Mouse (Mus musculus) erythroblast, embryonic 14.5 days (primary cell): Measurements from ENCODE around the gene Amph. TPM values are rescaled to one million over a fixed set of nuclear protein-coding genes. Genes with fewer than 3 reads are reported as not detected.

Experiments used
- H3K27me3 ChIP-seq: 2 replicates; pipeline ENCODE4 v1.6.1; 2012; ENCODE audit warnings: inconsistent platforms; ENCODE audit not compliant: control insufficient read depth
- H3K36me3 ChIP-seq: 2 replicates; pipeline ENCODE4 v1.6.1; 2012; ENCODE audit warnings: mild to moderate bottlenecking, inconsistent platforms; ENCODE audit not compliant: control insufficient read depth
- H3K4me1 ChIP-seq: 2 replicates; pipeline ENCODE4 v1.6.1; 2012; ENCODE audit warnings: inconsistent platforms; ENCODE audit not compliant: control insufficient read depth
- H3K4me3 ChIP-seq: replicated peaks from 2 replicates; pipeline ENCODE3; 2012; ENCODE audit warnings: moderate library complexity, mild to moderate bottlenecking, inconsistent platforms
- H3K9me3 ChIP-seq: 2 replicates; pipeline ENCODE4 v1.6.1; 2012; ENCODE audit warnings: low read length, inconsistent platforms, mixed read lengths; ENCODE audit not compliant: control insufficient read depth
- GATA1 ChIP-seq: IDR thresholded peaks from 2 replicates; pipeline ENCODE4 v1.6.1; 2012; ENCODE audit warnings: low read length, inconsistent platforms, mixed read lengths
- TAL1 ChIP-seq: IDR thresholded peaks from 3 replicates; pipeline ENCODE4 v1.6.1; 2012; ENCODE audit warnings: low read length, inconsistent platforms, mixed read lengths
- polyA plus RNA-seq: library from polyadenylated mRNA; stranded (reverse); fragments of >175 nt; gene quantifications from 2 replicates; pipeline ENCODE4 v1.2.3, GENCODE M21; 2012

The Amph gene
- polyA plus RNA-seq, 1 experiment, result not detected

DNA sequence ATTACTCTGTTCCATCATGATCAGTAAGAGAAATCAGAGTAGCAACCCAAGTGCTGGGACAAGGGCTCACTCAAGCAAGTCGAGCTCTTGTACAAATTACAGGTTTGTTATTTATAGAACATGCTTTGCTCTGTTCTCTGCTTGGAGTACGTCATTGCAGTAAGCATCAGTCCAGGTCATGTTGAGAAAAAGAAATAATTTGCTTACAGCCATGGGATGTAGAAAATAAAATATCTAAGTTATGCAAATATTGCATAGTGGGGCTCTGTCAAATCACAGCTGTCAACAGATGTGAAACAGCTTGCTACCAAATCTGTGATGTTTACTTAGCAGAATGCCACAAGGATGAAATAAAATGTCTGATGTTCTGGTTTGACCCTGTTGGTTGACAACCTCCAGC, 106.5 kb downstream of the Amph start:
- H3K4me3 ChIP-seq, result no peak overlapping the region
- no peaks in the 10 kb centered on the region for H3K27me3 ChIP-seq
- no peaks in the 10 kb centered on the region for H3K36me3 ChIP-seq
- TF ChIP-seq TAL1 (no peak), GATA1 (no peak)
- no peaks in the 10 kb centered on the region for H3K4me1 ChIP-seq
- no peaks in the 10 kb centered on the region for H3K9me3 ChIP-seq

DNA sequence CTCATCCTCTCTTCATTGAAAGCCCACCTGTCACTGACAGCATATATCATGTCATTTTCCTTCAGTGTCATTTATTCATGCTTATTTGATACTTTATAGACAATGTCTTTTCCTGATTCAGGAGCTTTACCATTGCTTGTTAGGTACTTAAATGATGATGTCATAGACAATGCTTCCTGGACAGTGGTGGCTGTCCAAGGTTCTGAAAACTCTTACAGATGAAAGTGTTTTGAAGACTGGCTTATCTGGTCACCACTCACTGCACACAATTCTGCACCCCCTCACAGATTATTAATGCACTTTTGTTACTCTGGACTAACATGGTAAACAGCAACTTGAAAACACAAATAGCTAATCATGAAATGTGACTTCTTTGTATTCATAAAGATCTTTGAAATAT, 124.3 kb downstream of the Amph start:
- Histone ChIP-seq H3K36me3 (no peaks in the 10 kb centered on the region), H3K27me3 (no peaks in the 10 kb centered on the region), H3K4me3 (no peak overlapping the region), H3K4me1 (no peaks in the 10 kb centered on the region), H3K9me3 (no peaks in the 10 kb centered on the region)
- TF ChIP-seq GATA1 (no peak), TAL1 (no peak)

- H3K9me3 ChIP-seq, result no peaks in the 10 kb centered on the region
- H3K4me3 ChIP-seq, result no peak overlapping the region
- H3K36me3 ChIP-seq, result no peaks in the 10 kb centered on the region
- H3K27me3 ChIP-seq, result no peaks in the 10 kb centered on the region
- no peaks in the 10 kb centered on the region for H3K4me1 ChIP-seq
- TF ChIP-seq TAL1 (no peak), GATA1 (no peak)
Observed at GRCm38 (mm10) chr13:19077427-19077826, 129.4 kb downstream of the Amph start.

- no peaks in the 10 kb centered on the region for H3K9me3 ChIP-seq
- H3K27me3 ChIP-seq, result no peaks in the 10 kb centered on the region
- no peak for TF ChIP-seq TAL1
- no peak for TF ChIP-seq GATA1
- H3K4me1 ChIP-seq, result no peaks in the 10 kb centered on the region
- H3K4me3 ChIP-seq, result no peak overlapping the region
- no peaks in the 10 kb centered on the region for H3K36me3 ChIP-seq
Observed at GRCm38 (mm10) chr13:19081932-19082331, 133.9 kb downstream of the Amph start.

DNA sequence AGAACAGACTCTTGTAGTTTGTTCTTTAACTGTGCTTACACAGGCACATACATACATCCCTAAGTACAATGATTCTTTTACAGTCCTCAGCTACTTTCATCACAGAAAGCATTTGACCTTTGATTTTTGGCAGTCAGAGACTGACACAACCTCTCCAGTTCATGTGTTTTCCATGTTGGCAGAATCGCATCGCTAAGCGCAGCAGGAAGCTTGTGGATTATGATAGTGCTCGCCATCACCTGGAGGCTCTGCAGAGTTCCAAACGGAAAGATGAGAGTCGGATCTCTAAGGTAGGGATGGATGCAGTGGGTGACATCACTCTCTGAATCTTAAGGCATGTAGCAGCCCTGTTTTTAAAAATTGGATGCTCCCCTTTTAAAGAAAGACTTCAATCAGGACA, 146.6 kb downstream of the Amph start:
- Histone ChIP-seq H3K9me3 (no peaks in the 10 kb centered on the region), H3K4me3 (no peak overlapping the region), H3K36me3 (no peaks in the 10 kb centered on the region), H3K4me1 (no peaks in the 10 kb centered on the region), H3K27me3 (no peaks in the 10 kb centered on the region)
- TF ChIP-seq TAL1, result no peak

- no peak overlapping the region for H3K4me3 ChIP-seq
- no peaks in the 10 kb centered on the region for H3K4me1 ChIP-seq
- TF ChIP-seq GATA1, result no peak
- H3K36me3 ChIP-seq, result no peaks in the 10 kb centered on the region
- no peaks in the 10 kb centered on the region for H3K27me3 ChIP-seq
- no peaks in the 10 kb centered on the region for H3K9me3 ChIP-seq
Observed at GRCm38 (mm10) chr13:19097117-19097516, 149.1 kb downstream of the Amph start.

DNA sequence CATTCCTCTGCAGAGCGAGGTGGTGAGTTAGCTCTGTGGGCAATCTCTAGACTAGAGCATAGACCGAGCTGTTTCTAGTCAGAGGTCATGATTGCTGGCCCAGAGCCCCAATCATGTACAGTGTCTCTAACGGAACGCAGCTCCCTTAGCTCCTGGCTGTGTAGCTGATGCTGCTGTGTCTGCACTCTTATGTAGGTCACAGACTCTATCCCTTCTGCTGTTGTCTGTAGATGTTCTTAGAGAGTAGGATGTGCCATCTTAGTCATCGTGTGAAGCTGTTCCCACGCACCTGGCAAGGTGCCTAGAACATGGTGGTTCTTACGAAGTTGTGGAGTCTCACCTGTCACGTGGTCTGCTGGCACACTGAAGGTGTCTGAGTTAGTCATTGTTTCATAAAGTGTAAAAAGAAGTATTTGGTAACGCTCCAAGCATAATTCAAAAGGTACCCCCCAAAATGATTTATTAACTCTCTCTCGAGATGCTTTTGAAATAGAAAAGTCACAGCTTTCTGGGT, 153.9 kb downstream of the Amph start:
- no peak for TF ChIP-seq TAL1
- no peak for TF ChIP-seq GATA1
- Histone ChIP-seq H3K27me3 (peaks cover 2% of the 10 kb centered on the region; the same call in 1 of the 2 replicates), H3K4me3 (no peak overlapping the region), H3K9me3 (no peaks in the 10 kb centered on the region), H3K4me1 (no peaks in the 10 kb centered on the region), H3K36me3 (no peaks in the 10 kb centered on the region)

- no peaks in the 10 kb centered on the region for H3K9me3 ChIP-seq
- peaks cover 2% of the 10 kb centered on the region; the same call in 1 of the 2 replicates for H3K27me3 ChIP-seq
- H3K4me3 ChIP-seq, result no peak overlapping the region
- H3K36me3 ChIP-seq, result no peaks in the 10 kb centered on the region
- TF ChIP-seq TAL1, result no peak
- no peak for TF ChIP-seq GATA1
- H3K4me1 ChIP-seq, result no peaks in the 10 kb centered on the region
Observed at GRCm38 (mm10) chr13:19106418-19106817, 158.4 kb downstream of the Amph start.

- no peak overlapping the region for H3K4me3 ChIP-seq
- H3K4me1 ChIP-seq, result peaks cover 18% of the 10 kb centered on the region
- no peaks in the 10 kb centered on the region for H3K36me3 ChIP-seq
- TF ChIP-seq TAL1, result no peak
- no peak for TF ChIP-seq GATA1
- H3K9me3 ChIP-seq, result no peaks in the 10 kb centered on the region
- no peaks in the 10 kb centered on the region for H3K27me3 ChIP-seq
Observed at GRCm38 (mm10) chr13:19109331-19109730, 161.3 kb downstream of the Amph start.
